ENCODE assay signal across 8 mouse cellular contexts in the genomic region with DNA sequence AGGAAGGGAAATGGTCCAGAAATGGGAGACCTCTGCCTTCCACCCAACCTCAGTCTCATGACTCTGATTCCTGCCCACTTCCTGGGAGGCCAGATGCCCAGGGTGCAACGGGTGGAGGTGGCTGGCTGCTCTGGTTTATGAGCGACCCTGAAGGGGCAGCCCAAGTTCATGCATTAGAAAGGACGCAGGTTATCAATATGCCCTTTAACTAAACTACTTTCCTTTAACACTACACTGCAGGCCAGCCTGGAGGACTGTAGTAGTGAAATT. TPM values are rescaled to one million over a fixed set of nuclear protein-coding genes. Genes with fewer than 3 reads are reported as not detected.
DNase-seq lines count a peak whose midpoint lies in the region; ATAC-seq and TF ChIP-seq lines count a peak whose summit lies in the region.

No protein-coding gene starts in this region.

- no peak for ATAC-seq in hindbrain, embryonic 11.5 days (ENCODE audit: low FRiP score)
- ATAC-seq in limb, embryonic 14.5 days (ENCODE audit: low FRiP score, low read depth) = no peak
- no peak for ATAC-seq in stomach, embryonic 16.5 days (ENCODE audit: insufficient read depth, low FRiP score)

- H3K4me3 ChIP-seq in hindbrain, embryonic 11.5 days (ENCODE audit: low read depth, low read length) = peak overlapping the region; percentile 95
- H3K4me3 ChIP-seq in limb, embryonic 14.5 days (replicated peaks; ENCODE audit: low read length) = peak overlapping the region; percentile 89
- peak overlapping the region; percentile 91 for H3K4me3 ChIP-seq in stomach, embryonic 16.5 days (replicated peaks; ENCODE audit: low read length)

- H3K9me3 ChIP-seq in hindbrain, embryonic 11.5 days (ENCODE audit: control insufficient read depth, low read length) = no peaks in the 10 kb centered on the region
- no peaks in the 10 kb centered on the region for H3K9me3 ChIP-seq in limb, embryonic 14.5 days (ENCODE audit: control insufficient read depth, low read length)
- no peaks in the 10 kb centered on the region for H3K9me3 ChIP-seq in stomach, embryonic 16.5 days (replicated peaks; ENCODE audit: control insufficient read depth, low read length)

- peak; percentile 28 for DNase-seq in thymus, postnatal 14 days
- no peak for DNase-seq in thymus, adult 18-20 months
- DNase-seq in hindbrain, embryonic 11.5 days (ENCODE audit: low spot score) = no peak
- no peak for DNase-seq in limb, embryonic 14.5 days (ENCODE audit: low spot score)
- DNase-seq in cerebellum, postnatal 14 days = no peak
- DNase-seq in ovary, postnatal 14 days (ENCODE audit: low spot score) = no peak
- no peak for DNase-seq in layer of hippocampus, postnatal 36 days

- H3K9ac ChIP-seq in hindbrain, embryonic 11.5 days (ENCODE audit: low read depth, low read length) = peak overlapping the region; percentile 94
- H3K9ac ChIP-seq in limb, embryonic 14.5 days (ENCODE audit: low read depth, low read length, severe bottlenecking) = no peak overlapping the region
- peak overlapping the region; percentile 93 for H3K9ac ChIP-seq in stomach, embryonic 16.5 days (ENCODE audit: low read length)

- 38% methylated on average over 3 of the region's 3 CpGs for WGBS in hindbrain, embryonic 11.5 days
- 30% methylated on average over 3 of the region's 3 CpGs for WGBS in limb, embryonic 14.5 days
- 28% methylated on average over 3 of the region's 3 CpGs for WGBS in stomach, embryonic 16.5 days

- peaks cover 6% of the 10 kb centered on the region for H3K36me3 ChIP-seq in hindbrain, embryonic 11.5 days (ENCODE audit: control insufficient read depth, insufficient read depth, low read length)
- peaks cover 30% of the 10 kb centered on the region for H3K36me3 ChIP-seq in limb, embryonic 14.5 days (ENCODE audit: control insufficient read depth, insufficient read depth, low read length)
- peaks cover 11% of the 10 kb centered on the region for H3K36me3 ChIP-seq in stomach, embryonic 16.5 days (ENCODE audit: control insufficient read depth, insufficient read depth, low read length)

- no peak overlapping the region for H3K27ac ChIP-seq in hindbrain, embryonic 11.5 days (ENCODE audit: low read depth, low read length)
- no peak overlapping the region for H3K27ac ChIP-seq in limb, embryonic 14.5 days (replicated peaks; ENCODE audit: low read depth, low read length)
- H3K27ac ChIP-seq in stomach, embryonic 16.5 days (ENCODE audit: low read length) = peak overlapping the region; percentile 75

- H3K4me1 ChIP-seq in hindbrain, embryonic 11.5 days (replicated peaks; ENCODE audit: control insufficient read depth, insufficient read depth, low read length) = peaks cover 12% of the 10 kb centered on the region; the same call in 1 of the 2 replicates
- H3K4me1 ChIP-seq in limb, embryonic 14.5 days (ENCODE audit: control insufficient read depth, insufficient read depth, low read length) = peaks cover 16% of the 10 kb centered on the region
- H3K4me1 ChIP-seq in stomach, embryonic 16.5 days (ENCODE audit: control insufficient read depth, insufficient read depth, low read length) = peaks cover 18% of the 10 kb centered on the region

- H3K27me3 ChIP-seq in hindbrain, embryonic 11.5 days (ENCODE audit: control insufficient read depth, insufficient read depth, low read length) = no peaks in the 10 kb centered on the region
- no peaks in the 10 kb centered on the region for H3K27me3 ChIP-seq in limb, embryonic 14.5 days (ENCODE audit: control insufficient read depth, insufficient read depth, low read length)
- H3K27me3 ChIP-seq in stomach, embryonic 16.5 days (ENCODE audit: control insufficient read depth, insufficient read depth, low read length) = no peaks in the 10 kb centered on the region

- H3K4me2 ChIP-seq in hindbrain, embryonic 11.5 days (replicated peaks; ENCODE audit: low read depth, low read length) = peak overlapping the region; percentile 95
- peak overlapping the region; percentile 93 for H3K4me2 ChIP-seq in limb, embryonic 14.5 days (replicated peaks; ENCODE audit: low read depth, low read length, severe bottlenecking)
- peak overlapping the region; percentile 87 for H3K4me2 ChIP-seq in stomach, embryonic 16.5 days (ENCODE audit: low read depth, low read length)

- TF ChIP-seq POLR2A in limb, embryonic 14.5 days (IDR thresholded peaks at IDR 0.05; ENCODE audit: borderline replicate concordance, extremely low read depth, insufficient read depth, insufficient read length) = no peak

RNA-seq across cellular contexts. Expression of a gene that starts 1.3 kb away (rescaled TPM):
- polyA plus RNA-seq in hindbrain, embryonic 11.5 days (2014; fragmentation: Nextera tagmentation; extraction: Ambion mirVana) = 10.1 and 11.4 TPM in 2 replicates
- polyA plus RNA-seq in limb, embryonic 14.5 days (2012; rRNA removed) = 19.6 and 23.1 TPM in 2 replicates
- 7.5 and 8.0 TPM in 2 replicates for polyA plus RNA-seq in limb, embryonic 14.5 days (2014; fragmentation: Nextera tagmentation; extraction: Ambion mirVana)
- 6.7 and 8.0 TPM in 2 replicates for polyA plus RNA-seq in stomach, embryonic 16.5 days (2015; fragmentation: Nextera tagmentation; extraction: Ambion mirVana)
- 100 to 1,000 TPM; 184 to 198 TPM for total RNA-seq in layer of hippocampus, postnatal 36 days (2021)

RNA-seq across cellular contexts. Expression of a gene that starts 7.1 kb away (rescaled TPM):
- 47.7 and 51.6 TPM in 2 replicates for polyA plus RNA-seq in hindbrain, embryonic 11.5 days (2014; fragmentation: Nextera tagmentation; extraction: Ambion mirVana)
- polyA plus RNA-seq in limb, embryonic 14.5 days (2012; rRNA removed) = 47.9 and 71.0 TPM in 2 replicates
- polyA plus RNA-seq in limb, embryonic 14.5 days (2014; fragmentation: Nextera tagmentation; extraction: Ambion mirVana) = 39.4 and 39.5 TPM in 2 replicates
- polyA plus RNA-seq in stomach, embryonic 16.5 days (2015; fragmentation: Nextera tagmentation; extraction: Ambion mirVana) = 32.0 and 40.6 TPM in 2 replicates
- 10 to 100 TPM; 14.5 to 15.9 TPM for total RNA-seq in layer of hippocampus, postnatal 36 days (2021)

RNA-seq across cellular contexts. Expression of a gene that starts 13.3 kb away (rescaled TPM):
- 23.1 and 23.2 TPM in 2 replicates for polyA plus RNA-seq in hindbrain, embryonic 11.5 days (2014; fragmentation: Nextera tagmentation; extraction: Ambion mirVana)
- 39.4 and 46.7 TPM in 2 replicates for polyA plus RNA-seq in limb, embryonic 14.5 days (2012; rRNA removed)
- polyA plus RNA-seq in limb, embryonic 14.5 days (2014; fragmentation: Nextera tagmentation; extraction: Ambion mirVana) = 18.0 and 22.0 TPM in 2 replicates
- 21.2 and 23.6 TPM in 2 replicates for polyA plus RNA-seq in stomach, embryonic 16.5 days (2015; fragmentation: Nextera tagmentation; extraction: Ambion mirVana)
- 10 to 100 TPM; 27.4 to 30.1 TPM for total RNA-seq in layer of hippocampus, postnatal 36 days (2021)

RNA-seq across cellular contexts. Expression of a gene that starts 15.7 kb away (rescaled TPM):
- polyA plus RNA-seq in hindbrain, embryonic 11.5 days (2014; fragmentation: Nextera tagmentation; extraction: Ambion mirVana) = 340 and 346 TPM in 2 replicates
- polyA plus RNA-seq in limb, embryonic 14.5 days (2012; rRNA removed) = 311 and 451 TPM in 2 replicates
- 256 and 275 TPM in 2 replicates for polyA plus RNA-seq in limb, embryonic 14.5 days (2014; fragmentation: Nextera tagmentation; extraction: Ambion mirVana)
- polyA plus RNA-seq in stomach, embryonic 16.5 days (2015; fragmentation: Nextera tagmentation; extraction: Ambion mirVana) = 203 and 218 TPM in 2 replicates
- 10 to 100 TPM; 43.4 to 49.9 TPM for total RNA-seq in layer of hippocampus, postnatal 36 days (2021)

RNA-seq across cellular contexts. Expression of a gene that starts 25.3 kb away (rescaled TPM):
- 134 and 151 TPM in 2 replicates for polyA plus RNA-seq in hindbrain, embryonic 11.5 days (2014; fragmentation: Nextera tagmentation; extraction: Ambion mirVana)
- polyA plus RNA-seq in limb, embryonic 14.5 days (2012; rRNA removed) = 60.1 and 61.3 TPM in 2 replicates
- polyA plus RNA-seq in limb, embryonic 14.5 days (2014; fragmentation: Nextera tagmentation; extraction: Ambion mirVana) = 97.1 and 102 TPM in 2 replicates
- 162 and 170 TPM in 2 replicates for polyA plus RNA-seq in stomach, embryonic 16.5 days (2015; fragmentation: Nextera tagmentation; extraction: Ambion mirVana)
- 10 to 100 TPM; 22.3 to 24.2 TPM for total RNA-seq in layer of hippocampus, postnatal 36 days (2021)
